In the genomic region with DNA sequence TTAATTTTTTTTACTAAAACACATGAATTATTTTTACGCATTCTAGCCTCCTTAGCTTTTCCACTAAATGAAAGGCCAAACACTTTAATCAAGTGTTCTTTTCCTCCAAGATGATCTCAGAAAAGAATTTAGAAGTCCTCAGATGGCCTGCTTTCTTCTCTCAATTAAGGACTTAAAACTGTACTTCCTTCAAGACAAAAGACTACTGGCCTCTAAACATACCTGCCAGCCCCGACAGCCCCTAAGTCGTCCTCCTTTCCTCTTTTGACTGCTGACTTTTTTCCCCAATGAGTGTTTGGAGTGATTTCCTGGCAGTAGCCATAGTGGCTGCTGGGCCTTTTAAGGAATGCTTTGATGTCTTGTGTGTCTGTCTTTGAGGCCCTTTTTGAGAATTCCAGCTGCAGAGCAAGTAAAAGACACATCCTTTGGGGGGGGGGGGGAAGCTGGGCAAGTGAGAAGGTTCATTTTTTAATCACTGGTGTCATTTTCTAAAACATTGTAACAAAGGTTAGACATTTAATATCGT, we compare ENCODE assay signal across 7 mouse cellular contexts. TPM values are rescaled to one million over a fixed set of nuclear protein-coding genes. Genes with fewer than 3 reads are reported as not detected.
A peak's percentile ranks its signal among the peaks of the same experiment; 100 is the strongest.
DNase-seq lines count a peak whose midpoint lies in the region; ATAC-seq and TF ChIP-seq lines count a peak whose summit lies in the region.

No protein-coding gene starts in this region.

- no peaks in the 10 kb centered on the region for H3K36me3 ChIP-seq in liver, embryonic 11.5 days (ENCODE audit: control insufficient read depth, insufficient read depth, low read length)
- H3K36me3 ChIP-seq in hindbrain, postnatal 0 days (ENCODE audit: insufficient read depth, low read length) = no peaks in the 10 kb centered on the region
- no peaks in the 10 kb centered on the region for H3K36me3 ChIP-seq in midbrain, embryonic 11.5 days (ENCODE audit: control insufficient read depth, insufficient read depth, low read length)

- ATAC-seq in liver, embryonic 11.5 days (replicated peaks; ENCODE audit: low FRiP score) = no peak
- no peak for ATAC-seq in hindbrain, postnatal 0 days
- ATAC-seq in midbrain, embryonic 11.5 days (ENCODE audit: low FRiP score) = peak; percentile 38; the same call in 1 of the 2 replicates

- 38% methylated on average over 4 of the region's 4 CpGs for WGBS in liver, embryonic 11.5 days
- 12% methylated on average over 4 of the region's 4 CpGs for WGBS in hindbrain, postnatal 0 days
- 11% methylated on average over 4 of the region's 4 CpGs for WGBS in midbrain, embryonic 11.5 days

- no peaks in the 10 kb centered on the region for H3K27me3 ChIP-seq in liver, embryonic 11.5 days (replicated peaks; ENCODE audit: control insufficient read depth, insufficient read depth, low read length)
- no peaks in the 10 kb centered on the region for H3K27me3 ChIP-seq in hindbrain, postnatal 0 days (ENCODE audit: insufficient read depth, low read length)
- H3K27me3 ChIP-seq in midbrain, embryonic 11.5 days (ENCODE audit: control insufficient read depth, insufficient read depth, low read length) = no peaks in the 10 kb centered on the region

- TF ChIP-seq CTCF in hindbrain, postnatal 0 days (IDR thresholded peaks at IDR 0.05; ENCODE audit: low read depth) = no peak

- no peak for DNase-seq in liver, embryonic 11.5 days (ENCODE audit: low spot score)
- no peak for DNase-seq in liver
- peak; percentile 24 for DNase-seq in embryo, embryonic 11.5 days (ENCODE audit: low read depth, low spot score)
- peak; percentile 58 for DNase-seq in hindbrain, postnatal 0 days (ENCODE audit: low spot score)
- DNase-seq in midbrain, embryonic 11.5 days (ENCODE audit: low spot score, missing footprints) = peak; percentile 93
- DNase-seq in MN1 (ENCODE audit: low spot score) = no peak
- DNase-seq in thymus, adult 18-20 months = no peak

- H3K9ac ChIP-seq in liver, embryonic 11.5 days (ENCODE audit: low read depth, low read length) = peak overlapping the region; percentile 59
- H3K9ac ChIP-seq in hindbrain, postnatal 0 days (replicated peaks; ENCODE audit: low read length) = peak overlapping the region; percentile 24; the same call in 1 of the 2 replicates
- peak overlapping the region; percentile 12; the same call in 1 of the 2 replicates for H3K9ac ChIP-seq in midbrain, embryonic 11.5 days (ENCODE audit: low read length)

- H3K4me3 ChIP-seq in liver, embryonic 11.5 days (ENCODE audit: low read depth, low read length) = peak overlapping the region; percentile 39
- H3K4me3 ChIP-seq in hindbrain, postnatal 0 days (ENCODE audit: low read length) = peak overlapping the region; percentile 85
- peak overlapping the region; percentile 26 for H3K4me3 ChIP-seq in midbrain, embryonic 11.5 days (ENCODE audit: low read depth, low read length)

- H3K27ac ChIP-seq in liver, embryonic 11.5 days (ENCODE audit: low read depth, low read length) = no peak overlapping the region
- H3K27ac ChIP-seq in hindbrain, postnatal 0 days = no peak overlapping the region
- H3K27ac ChIP-seq in midbrain, embryonic 11.5 days (ENCODE audit: low read depth, low read length) = no peak overlapping the region

- peaks cover 7% of the 10 kb centered on the region for H3K4me1 ChIP-seq in liver, embryonic 11.5 days (replicated peaks; ENCODE audit: control insufficient read depth, insufficient read depth, low read length)
- H3K4me1 ChIP-seq in hindbrain, postnatal 0 days (ENCODE audit: insufficient read depth, low read length) = peaks cover 3% of the 10 kb centered on the region; the same call in 1 of the 2 replicates
- peaks cover 8% of the 10 kb centered on the region; the same call in 1 of the 2 replicates for H3K4me1 ChIP-seq in midbrain, embryonic 11.5 days (ENCODE audit: control insufficient read depth, insufficient read depth, low read length)

- H3K4me2 ChIP-seq in liver, embryonic 11.5 days = peak overlapping the region; percentile 78
- H3K4me2 ChIP-seq in hindbrain, postnatal 0 days (ENCODE audit: low read depth, low read length) = peak overlapping the region; percentile 76
- peak overlapping the region; percentile 59 for H3K4me2 ChIP-seq in midbrain, embryonic 11.5 days

- no peaks in the 10 kb centered on the region for H3K9me3 ChIP-seq in liver, embryonic 11.5 days (ENCODE audit: control insufficient read depth, low read length)
- no peaks in the 10 kb centered on the region for H3K9me3 ChIP-seq in hindbrain, postnatal 0 days (ENCODE audit: low read length)
- H3K9me3 ChIP-seq in midbrain, embryonic 11.5 days (ENCODE audit: control insufficient read depth, low read length) = no peaks in the 10 kb centered on the region

RNA-seq across cellular contexts. Expression of a gene that starts 1.3 kb away (rescaled TPM):
- polyA plus RNA-seq in liver, embryonic 11.5 days (2014; fragmentation: Nextera tagmentation; extraction: Ambion mirVana) = 5.8 and 8.0 TPM in 2 replicates
- total RNA-seq in hindbrain, postnatal 0 days (2014; rRNA removed) = 17.0 and 28.0 TPM in 2 replicates
- 4.8 and 5.2 TPM in 2 replicates for polyA plus RNA-seq in hindbrain, postnatal 0 days (2015; fragmentation: Nextera tagmentation; extraction: Ambion mirVana)
- polyA plus RNA-seq in midbrain, embryonic 11.5 days (2014; fragmentation: Nextera tagmentation; extraction: Ambion mirVana) = 7.7 and 8.7 TPM in 2 replicates

RNA-seq across cellular contexts. Expression of a gene that starts 35.9 kb away (rescaled TPM):
- not detected in 2 replicates for polyA plus RNA-seq in liver, embryonic 11.5 days (2014; fragmentation: Nextera tagmentation; extraction: Ambion mirVana)
- total RNA-seq in hindbrain, postnatal 0 days (2014; rRNA removed) = 2.5 and 6.2 TPM in 2 replicates
- polyA plus RNA-seq in hindbrain, postnatal 0 days (2015; fragmentation: Nextera tagmentation; extraction: Ambion mirVana) = 3.0 and 3.4 TPM in 2 replicates
- polyA plus RNA-seq in midbrain, embryonic 11.5 days (2014; fragmentation: Nextera tagmentation; extraction: Ambion mirVana) = not detected in 2 replicates

Comparison
In these comparisons a context has a peak if more than half of its experiments do, and no peak if none do; other contexts are left out.
1. DNase-seq: peak in embryo, embryonic 11.5 days (single experiment), hindbrain, postnatal 0 days (single experiment) and midbrain, embryonic 11.5 days (single experiment); none in liver, embryonic 11.5 days (single experiment), liver (single experiment), MN1 (single experiment) and thymus, adult 18-20 months (0 of 2).
2. H3K4me3 ChIP-seq: peak in every context shown above with its lines; median percentile 85 in hindbrain, postnatal 0 days; 39 in liver, embryonic 11.5 days; 26 in midbrain, embryonic 11.5 days.
3. Peak in every context shown above with its lines, with median percentiles within 50 percentile points of each other: H3K4me2 ChIP-seq and H3K9ac ChIP-seq.